Mouse (Mus musculus) ES-Bruce4 (cell line): Measurements from ENCODE around the gene Arhgap10. TPM values are rescaled to one million over a fixed set of nuclear protein-coding genes. Genes with fewer than 3 reads are reported as not detected.

Experiments used
- H3K27ac ChIP-seq: 2 replicates; pipeline ENCODE4 v1.5.1; 2012; ENCODE audit warnings: low read length, inconsistent platforms; ENCODE audit not compliant: insufficient read depth
- H3K27me3 ChIP-seq: 2 replicates; pipeline ENCODE4 v1.6.1; 2012; ENCODE audit warnings: mild to moderate bottlenecking, low read length, inconsistent platforms; ENCODE audit not compliant: control insufficient read depth, poor library complexity, insufficient read depth, severe bottlenecking
- H3K36me3 ChIP-seq: 2 replicates; pipeline ENCODE4 v1.6.1; 2012; ENCODE audit warnings: inconsistent platforms, mild to moderate bottlenecking, low read length, moderate library complexity; ENCODE audit not compliant: control insufficient read depth, poor library complexity, insufficient read depth, severe bottlenecking
- H3K4me1 ChIP-seq: one replicate; pipeline ENCODE4 v1.8.1; 2011; ENCODE audit warnings: low read length; ENCODE audit not compliant: control insufficient read depth, insufficient read depth
- H3K4me3 ChIP-seq: 2 replicates; pipeline ENCODE4 v1.5.1; 2011; ENCODE audit warnings: low read depth, mild to moderate bottlenecking, low read length
- H3K9ac ChIP-seq: 2 replicates; pipeline ENCODE4 v1.6.1; 2012; ENCODE audit warnings: low read depth, mild to moderate bottlenecking, inconsistent platforms; ENCODE audit not compliant: poor library complexity, severe bottlenecking
- H3K9me3 ChIP-seq: replicated peaks from 2 replicates; pipeline ENCODE4 v1.6.1; 2012; ENCODE audit warnings: mild to moderate bottlenecking, low read length, inconsistent platforms; ENCODE audit not compliant: control insufficient read depth, poor library complexity, insufficient read depth, severe bottlenecking
- CTCF ChIP-seq: IDR thresholded peaks from one replicate; pipeline ENCODE4 v1.8.1; 2011; ENCODE audit warnings: low read depth, low read length
- EP300 ChIP-seq: IDR thresholded peaks from 2 replicates; pipeline ENCODE4 v1.6.1; 2011; ENCODE audit warnings: low read depth, low read length; ENCODE audit not compliant: insufficient read depth
- POLR2A ChIP-seq: IDR thresholded peaks from one replicate; pipeline ENCODE4 v1.8.1; 2011; ENCODE audit warnings: low read length; ENCODE audit not compliant: insufficient read depth
- polyA plus RNA-seq: library from polyadenylated mRNA; stranded (reverse); fragments of >200 nt; gene quantifications from 2 replicates; pipeline ENCODE4 v1.2.4, GENCODE M21; 2011; ENCODE audit warnings: low read depth; ENCODE audit not compliant: missing spikeins, insufficient read depth, insufficient read length

Gene Arhgap10
- polyA plus RNA-seq, 1 experiment = 26.0 TPM

GRCm38 (mm10) chr8:77518201-77519115 is 705 bp upstream of the Arhgap10 start:
- no peaks in the 10 kb centered on the region for H3K36me3 ChIP-seq
- no peak overlapping the region for H3K27ac ChIP-seq
- H3K27me3 ChIP-seq = peaks cover 10% of the 10 kb centered on the region
- no peak for TF ChIP-seq EP300
- TF ChIP-seq CTCF = no peak
- no peak for TF ChIP-seq POLR2A
- peak overlapping the region; percentile 90 for H3K4me3 ChIP-seq
- peak overlapping the region; percentile 77 for H3K9ac ChIP-seq
- H3K9me3 ChIP-seq = no peaks in the 10 kb centered on the region
- no peaks in the 10 kb centered on the region for H3K4me1 ChIP-seq

DNA sequence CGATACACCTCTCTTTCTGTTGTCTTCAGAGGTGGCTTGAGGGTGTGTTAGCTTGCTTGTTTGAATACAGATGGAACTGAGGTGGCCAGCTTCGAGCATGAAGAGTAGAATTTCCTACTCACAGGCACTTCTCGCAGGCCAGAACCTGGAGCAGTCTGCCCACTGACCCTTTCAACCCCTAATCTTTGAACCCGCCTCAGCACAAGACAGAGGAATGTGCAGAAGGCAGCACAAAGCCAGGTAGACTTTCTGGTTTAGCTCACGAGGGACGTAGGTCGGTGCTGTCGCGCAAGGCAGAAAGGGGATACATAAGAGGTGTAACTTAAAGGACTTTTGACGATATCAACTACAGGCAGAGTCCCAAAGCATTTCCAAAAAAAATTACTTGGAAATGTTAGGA is 908 bp downstream of the Arhgap10 start:
- no peaks in the 10 kb centered on the region for H3K9me3 ChIP-seq
- H3K27ac ChIP-seq = no peak overlapping the region

DNA sequence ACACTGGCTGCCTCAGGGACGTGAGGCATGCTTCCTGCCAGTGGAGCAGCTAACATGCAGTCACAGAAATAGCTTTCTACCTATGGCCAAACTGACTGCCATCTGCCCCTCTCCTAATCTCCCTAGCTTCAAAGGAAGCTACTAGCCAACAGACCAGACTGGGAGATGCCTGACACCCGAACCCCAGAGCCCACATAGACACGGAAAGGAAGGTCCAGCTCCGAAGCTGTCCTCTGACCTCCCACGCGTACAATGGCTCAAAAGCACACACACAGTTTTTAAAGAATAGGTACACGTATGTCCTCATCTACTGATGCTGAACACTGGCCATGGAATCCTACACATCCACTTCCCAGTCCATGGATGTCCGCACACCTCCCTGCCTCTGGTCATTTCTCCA is 2.0 kb downstream of the Arhgap10 start:
- no peaks in the 10 kb centered on the region for H3K36me3 ChIP-seq
- no peak overlapping the region for H3K27ac ChIP-seq
- no peak overlapping the region for H3K9ac ChIP-seq
- TF ChIP-seq POLR2A (no peak), CTCF (no peak), EP300 (no peak)
- H3K9me3 ChIP-seq = no peaks in the 10 kb centered on the region
- no peaks in the 10 kb centered on the region for H3K4me1 ChIP-seq
- peaks cover 10% of the 10 kb centered on the region for H3K27me3 ChIP-seq
- H3K4me3 ChIP-seq = no peak overlapping the region

More for the DNA sequence above, 908 bp downstream of the Arhgap10 start:
- no peak for TF ChIP-seq POLR2A
- no peak for TF ChIP-seq CTCF
- TF ChIP-seq EP300 = no peak
- H3K9ac ChIP-seq = peak overlapping the region; percentile 77
- no peaks in the 10 kb centered on the region for H3K4me1 ChIP-seq
- H3K4me3 ChIP-seq = peak overlapping the region; percentile 77
- no peaks in the 10 kb centered on the region for H3K36me3 ChIP-seq
- H3K27me3 ChIP-seq = peaks cover 10% of the 10 kb centered on the region

DNA sequence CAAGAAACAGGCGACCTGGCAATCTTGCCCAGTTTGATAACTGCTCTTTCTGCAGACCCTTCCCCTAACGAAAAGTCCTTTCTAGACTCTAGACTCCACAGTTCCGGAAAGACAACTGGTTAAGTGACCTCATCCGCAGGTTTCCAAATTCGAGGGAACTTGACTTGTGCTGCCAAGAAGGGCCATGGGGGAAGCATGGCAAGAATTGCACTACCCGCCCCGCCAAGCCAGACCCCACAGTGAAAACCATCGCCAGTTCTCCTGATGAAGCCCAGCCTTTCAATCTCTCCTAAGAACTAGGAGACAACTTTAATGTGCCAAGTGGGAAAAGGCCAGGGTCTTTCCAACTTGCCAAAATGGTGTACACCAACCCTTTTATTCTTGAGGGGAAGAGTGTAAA is 2.6 kb downstream of the Arhgap10 start:
- H3K9ac ChIP-seq = no peak overlapping the region
- peaks cover 10% of the 10 kb centered on the region for H3K27me3 ChIP-seq
- no peak overlapping the region for H3K4me3 ChIP-seq
- H3K36me3 ChIP-seq = no peaks in the 10 kb centered on the region
- no peaks in the 10 kb centered on the region for H3K9me3 ChIP-seq
- no peaks in the 10 kb centered on the region for H3K4me1 ChIP-seq
- H3K27ac ChIP-seq = no peak overlapping the region
- no peak for TF ChIP-seq CTCF
- TF ChIP-seq POLR2A = no peak
- TF ChIP-seq EP300 = no peak

DNA sequence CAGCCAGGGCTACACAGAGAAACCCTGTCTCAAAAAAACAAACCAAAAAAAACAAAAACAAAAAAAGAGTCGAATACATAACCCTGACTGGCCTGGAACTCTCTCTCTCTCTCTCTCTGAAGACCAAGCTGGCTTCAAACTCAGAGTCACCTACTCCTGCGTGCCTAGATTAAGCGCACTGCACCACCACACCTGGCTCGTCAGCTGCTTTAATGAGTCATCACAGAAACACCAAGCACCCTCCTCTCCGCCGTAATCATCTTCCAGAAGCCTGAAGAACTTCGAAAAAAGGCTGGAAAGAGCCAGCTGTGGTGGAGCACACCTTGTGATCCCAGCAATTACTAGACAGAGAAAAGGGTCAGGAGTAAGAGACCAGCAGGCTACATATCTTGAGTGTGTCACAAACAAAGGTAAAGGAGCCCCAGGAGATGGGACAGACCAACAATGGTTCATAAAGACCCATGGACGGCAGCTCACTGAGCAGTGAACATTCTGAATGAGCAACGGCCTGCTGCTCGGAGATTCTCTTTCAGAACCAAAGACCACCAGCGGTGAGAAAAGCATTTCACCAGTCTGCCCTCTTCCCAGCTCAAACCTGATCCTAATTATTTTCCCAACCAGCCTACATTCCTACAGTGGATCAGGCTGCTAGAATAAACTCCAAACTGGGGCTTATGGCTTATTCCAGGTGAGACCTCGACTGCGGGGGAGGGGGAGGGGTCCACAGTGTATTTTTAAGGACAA is 5.8 kb downstream of the Arhgap10 start:
- TF ChIP-seq EP300 (no peak), POLR2A (no peak), CTCF (no peak)
- no peak overlapping the region for H3K27ac ChIP-seq

GRCm38 (mm10) chr8:77510426-77510825 is 7.3 kb downstream of the Arhgap10 start:
- H3K9me3 ChIP-seq = no peaks in the 10 kb centered on the region
- H3K27me3 ChIP-seq = no peaks in the 10 kb centered on the region
- no peak overlapping the region for H3K9ac ChIP-seq
- no peaks in the 10 kb centered on the region for H3K4me1 ChIP-seq
- no peak overlapping the region for H3K4me3 ChIP-seq
- TF ChIP-seq EP300 = no peak
- TF ChIP-seq POLR2A = no peak
- no peak for TF ChIP-seq CTCF
- H3K27ac ChIP-seq = no peak overlapping the region
- H3K36me3 ChIP-seq = no peaks in the 10 kb centered on the region

More for the DNA sequence above, 5.8 kb downstream of the Arhgap10 start:
- H3K36me3 ChIP-seq = no peaks in the 10 kb centered on the region
- no peaks in the 10 kb centered on the region for H3K4me1 ChIP-seq
- H3K4me3 ChIP-seq = no peak overlapping the region
- H3K9me3 ChIP-seq = no peaks in the 10 kb centered on the region
- H3K9ac ChIP-seq = no peak overlapping the region
- H3K27me3 ChIP-seq = peaks cover 5% of the 10 kb centered on the region; the same call in 1 of the 2 replicates
